Mouse (Mus musculus) ES-Bruce4 (cell line): ENCODE measurements around the gene Olfr2. TPM values are rescaled to one million over a fixed set of nuclear protein-coding genes. Genes with fewer than 3 reads are reported as not detected.

Experiments used
- H3K27ac ChIP-seq: 2 replicates; pipeline ENCODE4 v1.5.1; 2012; ENCODE audit warnings: low read length, inconsistent platforms; ENCODE audit not compliant: insufficient read depth
- H3K27me3 ChIP-seq: 2 replicates; pipeline ENCODE4 v1.6.1; 2012; ENCODE audit warnings: mild to moderate bottlenecking, low read length, inconsistent platforms; ENCODE audit not compliant: control insufficient read depth, poor library complexity, insufficient read depth, severe bottlenecking
- H3K36me3 ChIP-seq: 2 replicates; pipeline ENCODE4 v1.6.1; 2012; ENCODE audit warnings: inconsistent platforms, mild to moderate bottlenecking, low read length, moderate library complexity; ENCODE audit not compliant: control insufficient read depth, poor library complexity, insufficient read depth, severe bottlenecking
- H3K4me1 ChIP-seq: one replicate; pipeline ENCODE4 v1.8.1; 2011; ENCODE audit warnings: low read length; ENCODE audit not compliant: control insufficient read depth, insufficient read depth
- H3K4me3 ChIP-seq: 2 replicates; pipeline ENCODE4 v1.5.1; 2011; ENCODE audit warnings: low read depth, mild to moderate bottlenecking, low read length
- H3K9ac ChIP-seq: 2 replicates; pipeline ENCODE4 v1.6.1; 2012; ENCODE audit warnings: low read depth, mild to moderate bottlenecking, inconsistent platforms; ENCODE audit not compliant: poor library complexity, severe bottlenecking
- H3K9me3 ChIP-seq: replicated peaks from 2 replicates; pipeline ENCODE4 v1.6.1; 2012; ENCODE audit warnings: mild to moderate bottlenecking, low read length, inconsistent platforms; ENCODE audit not compliant: control insufficient read depth, poor library complexity, insufficient read depth, severe bottlenecking
- CTCF ChIP-seq: IDR thresholded peaks from one replicate; pipeline ENCODE4 v1.8.1; 2011; ENCODE audit warnings: low read depth, low read length
- EP300 ChIP-seq: IDR thresholded peaks from 2 replicates; pipeline ENCODE4 v1.6.1; 2011; ENCODE audit warnings: low read depth, low read length; ENCODE audit not compliant: insufficient read depth
- POLR2A ChIP-seq: IDR thresholded peaks from one replicate; pipeline ENCODE4 v1.8.1; 2011; ENCODE audit warnings: low read length; ENCODE audit not compliant: insufficient read depth
- polyA plus RNA-seq: library from polyadenylated mRNA; stranded (reverse); fragments of >200 nt; gene quantifications from 2 replicates; pipeline ENCODE4 v1.2.4, GENCODE M21; 2011; ENCODE audit warnings: low read depth; ENCODE audit not compliant: missing spikeins, insufficient read depth, insufficient read length

The Olfr2 gene
- polyA plus RNA-seq: 0.11 TPM in 1 of 2 replicates, not detected in the other

GRCm38 (mm10) chr7:107005972-107006371 lies at the start of gene Olfr2:
TSS of gene Olfr2 (minus strand) at chr7:107006072.
- no peaks in the 10 kb centered on the region for H3K36me3 ChIP-seq

GRCm38 (mm10) chr7:107047578-107047977 lies 41.7 kb upstream of the Olfr2 start:
- Histone ChIP-seq H3K4me1 (no peaks in the 10 kb centered on the region), H3K27me3 (no peaks in the 10 kb centered on the region), H3K9me3 (no peaks in the 10 kb centered on the region), H3K9ac (no peak overlapping the region), H3K36me3 (no peaks in the 10 kb centered on the region), H3K27ac (no peak overlapping the region), H3K4me3 (no peak overlapping the region)
- TF ChIP-seq POLR2A (no peak), CTCF (no peak), EP300 (no peak)

More at GRCm38 (mm10) chr7:107005972-107006371, at the start of gene Olfr2:
- Histone ChIP-seq H3K4me1 (no peaks in the 10 kb centered on the region), H3K4me3 (no peak within 1 kb of the TSS), H3K27ac (no peak within 1 kb of the TSS), H3K9ac (no peak within 1 kb of the TSS), H3K27me3 (no peaks in the 10 kb centered on the region), H3K9me3 (no peaks in the 10 kb centered on the region)
- TF ChIP-seq CTCF (no peak), EP300 (no peak)

GRCm38 (mm10) chr7:107045833-107046232 lies 40.0 kb upstream of the Olfr2 start:
- H3K9me3 ChIP-seq: no peaks in the 10 kb centered on the region
- H3K9ac ChIP-seq: no peak overlapping the region
- H3K27ac ChIP-seq: no peak overlapping the region
- H3K36me3 ChIP-seq: no peaks in the 10 kb centered on the region
- H3K4me1 ChIP-seq: no peaks in the 10 kb centered on the region
- no peaks in the 10 kb centered on the region for H3K27me3 ChIP-seq
- no peak for TF ChIP-seq CTCF
- TF ChIP-seq EP300: no peak
- TF ChIP-seq POLR2A: no peak
- H3K4me3 ChIP-seq: no peak overlapping the region

GRCm38 (mm10) chr7:107044407-107044806 lies 38.5 kb upstream of the Olfr2 start:
- Histone ChIP-seq H3K4me3 (no peak overlapping the region), H3K4me1 (no peaks in the 10 kb centered on the region), H3K36me3 (no peaks in the 10 kb centered on the region), H3K27ac (no peak overlapping the region), H3K9me3 (no peaks in the 10 kb centered on the region), H3K9ac (no peak overlapping the region), H3K27me3 (no peaks in the 10 kb centered on the region)
- TF ChIP-seq EP300: no peak
- no peak for TF ChIP-seq POLR2A
- no peak for TF ChIP-seq CTCF

DNA sequence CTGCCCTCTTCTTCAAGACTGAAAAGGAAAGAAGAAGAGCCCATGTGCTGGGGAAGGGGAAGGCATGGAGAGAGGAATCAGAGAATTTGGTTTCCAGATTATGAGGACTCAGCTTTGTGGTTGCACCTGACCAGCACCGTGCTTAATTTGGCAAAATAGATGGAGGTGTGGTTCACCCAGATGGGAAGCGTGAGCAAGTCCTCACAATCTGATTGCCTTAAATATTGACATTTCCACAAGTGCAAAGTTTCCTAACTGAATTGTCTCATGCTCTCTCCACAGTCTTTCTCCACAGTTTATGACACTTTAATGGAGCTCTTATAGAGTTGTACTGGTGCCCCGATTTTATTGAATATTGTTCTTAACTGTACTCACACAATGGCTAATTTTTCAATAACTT lies 37.3 kb upstream of the Olfr2 start:
- Histone ChIP-seq H3K36me3 (no peaks in the 10 kb centered on the region), H3K4me3 (no peak overlapping the region), H3K9me3 (no peaks in the 10 kb centered on the region), H3K4me1 (no peaks in the 10 kb centered on the region), H3K27me3 (no peaks in the 10 kb centered on the region), H3K27ac (no peak overlapping the region), H3K9ac (no peak overlapping the region)
- TF ChIP-seq EP300: no peak
- TF ChIP-seq POLR2A: no peak
- TF ChIP-seq CTCF: no peak

GRCm38 (mm10) chr7:107039934-107040563 lies 34.2 kb upstream of the Olfr2 start:
- TF ChIP-seq EP300 (no peak), POLR2A (no peak), CTCF (no peak)
- Histone ChIP-seq H3K4me1 (no peaks in the 10 kb centered on the region), H3K9ac (no peak overlapping the region), H3K27me3 (no peaks in the 10 kb centered on the region), H3K4me3 (no peak overlapping the region), H3K27ac (no peak overlapping the region), H3K36me3 (no peaks in the 10 kb centered on the region), H3K9me3 (no peaks in the 10 kb centered on the region)
